Mouse (Mus musculus): ENCODE results near the gene Fbxo22. TPM values are rescaled to one million over a fixed set of nuclear protein-coding genes. Genes with fewer than 3 reads are reported as not detected.
"Not testable (repeated sequence)": the region's sequence is repeated elsewhere in the genome, so short reads cannot be mapped to it uniquely, and the experiment has no call there.

Gene Fbxo22
- polyA plus RNA-seq, 1 experiment from 2014 or later = 51.7 TPM

GRCm38 (mm10) chr9:55252097-55252496 lies 43.4 kb downstream of the Fbxo22 start:
- not testable (repeated sequence) for H3K9ac ChIP-seq; H3K27me3 ChIP-seq; ATAC-seq (replicated peaks; ENCODE audit: insufficient number of reproducible peaks, insufficient read depth, low FRiP score, low read depth); H3K4me3 ChIP-seq; H3K4me1 ChIP-seq (replicated peaks); H3K4me2 ChIP-seq; H3K27ac ChIP-seq; H3K36me3 ChIP-seq; H3K9me3 ChIP-seq (replicated peaks)
- WGBS = 48% methylated on average over 2 of the region's 2 CpGs

DNA sequence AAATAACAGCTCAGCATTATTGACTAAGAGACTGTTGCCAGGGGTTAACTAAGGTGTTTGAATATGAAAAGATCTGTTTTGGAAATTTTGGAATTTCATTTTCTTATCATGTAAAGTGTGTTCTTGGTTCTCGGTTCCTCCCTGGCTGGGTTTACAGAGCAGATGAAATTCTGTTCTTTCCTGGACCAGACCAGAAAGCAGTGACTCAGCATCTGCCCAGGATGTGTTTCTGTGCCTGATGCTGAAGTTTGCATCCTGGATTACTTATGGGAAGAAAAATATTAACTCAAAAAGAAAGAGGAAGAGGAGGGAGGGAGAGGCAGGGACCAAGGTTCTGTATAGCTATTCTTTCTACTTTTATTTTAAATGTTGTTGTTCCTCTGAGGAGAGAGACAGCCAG lies 45.1 kb downstream of the Fbxo22 start:
- Histone ChIP-seq H3K4me1 (replicated peaks) (no peaks in the 10 kb centered on the region), H3K4me3 (no peak overlapping the region), H3K27me3 (no peaks in the 10 kb centered on the region), H3K4me2 (no peak overlapping the region), H3K36me3 (no peaks in the 10 kb centered on the region), H3K9ac (no peak overlapping the region), H3K9me3 (replicated peaks) (no peaks in the 10 kb centered on the region), H3K27ac (no peak overlapping the region)
- no peak for ATAC-seq (replicated peaks; ENCODE audit: insufficient number of reproducible peaks, insufficient read depth, low FRiP score, low read depth)
- 45% methylated on average over 1 of the region's 1 CpGs for WGBS

DNA sequence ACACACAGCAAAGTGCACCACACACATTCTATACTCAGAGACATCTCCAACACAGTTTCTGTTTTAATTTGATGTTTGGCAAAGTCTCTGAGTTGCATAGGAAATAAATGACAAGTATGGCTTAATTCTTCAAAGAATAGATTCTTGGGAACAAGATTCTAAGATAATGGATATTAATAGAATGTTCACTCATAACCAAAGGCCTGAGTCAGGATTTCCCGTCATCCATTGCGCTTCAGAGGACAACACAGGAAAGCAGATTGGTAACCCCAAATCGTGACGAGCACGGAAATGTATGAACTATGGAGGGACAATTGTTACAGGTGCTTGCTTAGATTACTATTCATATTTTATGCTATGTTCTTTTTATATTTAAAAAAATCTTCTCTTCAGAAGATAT lies 46.3 kb downstream of the Fbxo22 start:
- ATAC-seq (replicated peaks; ENCODE audit: insufficient number of reproducible peaks, insufficient read depth, low FRiP score, low read depth) = no peak

GRCm38 (mm10) chr9:55255604-55256003 lies 46.9 kb downstream of the Fbxo22 start:
- no peaks in the 10 kb centered on the region for H3K36me3 ChIP-seq
- H3K27me3 ChIP-seq = no peaks in the 10 kb centered on the region
- H3K27ac ChIP-seq = no peak overlapping the region
- WGBS = 56% methylated on average over 4 of the region's 4 CpGs
- H3K4me3 ChIP-seq = no peak overlapping the region
- no peak for ATAC-seq (replicated peaks; ENCODE audit: insufficient number of reproducible peaks, insufficient read depth, low FRiP score, low read depth)
- no peaks in the 10 kb centered on the region for H3K4me1 ChIP-seq (replicated peaks)
- no peak overlapping the region for H3K9ac ChIP-seq
- no peak overlapping the region for H3K4me2 ChIP-seq
- no peaks in the 10 kb centered on the region for H3K9me3 ChIP-seq (replicated peaks)

More for the DNA sequence above, 46.3 kb downstream of the Fbxo22 start:
- no peak overlapping the region for H3K9ac ChIP-seq
- no peaks in the 10 kb centered on the region for H3K27me3 ChIP-seq
- no peak overlapping the region for H3K4me3 ChIP-seq
- H3K9me3 ChIP-seq (replicated peaks) = no peaks in the 10 kb centered on the region
- H3K27ac ChIP-seq = no peak overlapping the region
- no peaks in the 10 kb centered on the region for H3K36me3 ChIP-seq
- H3K4me2 ChIP-seq = no peak overlapping the region
- 86% methylated on average over 5 of the region's 5 CpGs for WGBS
- H3K4me1 ChIP-seq (replicated peaks) = no peaks in the 10 kb centered on the region

GRCm38 (mm10) chr9:55257105-55257504 lies 48.4 kb downstream of the Fbxo22 start:
- Histone ChIP-seq H3K4me3 (no peak overlapping the region), H3K4me2 (no peak overlapping the region), H3K27me3 (no peaks in the 10 kb centered on the region), H3K9me3 (replicated peaks) (no peaks in the 10 kb centered on the region), H3K36me3 (no peaks in the 10 kb centered on the region), H3K4me1 (replicated peaks) (no peaks in the 10 kb centered on the region), H3K27ac (no peak overlapping the region), H3K9ac (no peak overlapping the region)
- 81% methylated on average over 2 of the region's 2 CpGs for WGBS
- no peak for ATAC-seq (replicated peaks; ENCODE audit: insufficient number of reproducible peaks, insufficient read depth, low FRiP score, low read depth)

- H3K4me3 ChIP-seq = no peak overlapping the region
- no peaks in the 10 kb centered on the region for H3K36me3 ChIP-seq
- no peaks in the 10 kb centered on the region for H3K4me1 ChIP-seq (replicated peaks)
- no peak overlapping the region for H3K9ac ChIP-seq
- no peaks in the 10 kb centered on the region for H3K27me3 ChIP-seq
- H3K9me3 ChIP-seq (replicated peaks) = no peaks in the 10 kb centered on the region
- no peak overlapping the region for H3K4me2 ChIP-seq
- ATAC-seq (replicated peaks; ENCODE audit: insufficient number of reproducible peaks, insufficient read depth, low FRiP score, low read depth) = no peak
- WGBS = 66% methylated on average over 6 of the region's 6 CpGs
- no peak overlapping the region for H3K27ac ChIP-seq
Measured at GRCm38 (mm10) chr9:55259741-55260140, 51.0 kb downstream of the Fbxo22 start.

- no peaks in the 10 kb centered on the region for H3K9me3 ChIP-seq (replicated peaks)
- ATAC-seq (replicated peaks; ENCODE audit: insufficient number of reproducible peaks, insufficient read depth, low FRiP score, low read depth) = no peak
- H3K9ac ChIP-seq = no peak overlapping the region
Measured at GRCm38 (mm10) chr9:55264356-55265302, 55.9 kb downstream of the Fbxo22 start.

GRCm38 (mm10) chr9:55271960-55272560 lies 63.3 kb downstream of the Fbxo22 start:
- no peak for ATAC-seq (replicated peaks; ENCODE audit: insufficient number of reproducible peaks, insufficient read depth, low FRiP score, low read depth)
- no peak overlapping the region for H3K9ac ChIP-seq
- H3K4me1 ChIP-seq (replicated peaks) = no peaks in the 10 kb centered on the region
- H3K9me3 ChIP-seq (replicated peaks) = no peaks in the 10 kb centered on the region
- no peak overlapping the region for H3K4me2 ChIP-seq
- no peaks in the 10 kb centered on the region for H3K36me3 ChIP-seq
- WGBS = 57% methylated on average over 5 of the region's 5 CpGs
- no peak overlapping the region for H3K4me3 ChIP-seq
- no peak overlapping the region for H3K27ac ChIP-seq
- no peaks in the 10 kb centered on the region for H3K27me3 ChIP-seq

More at GRCm38 (mm10) chr9:55264356-55265302, 55.9 kb downstream of the Fbxo22 start:
- Histone ChIP-seq H3K4me1 (replicated peaks) (no peaks in the 10 kb centered on the region), H3K27me3 (no peaks in the 10 kb centered on the region), H3K4me3 (no peak overlapping the region), H3K4me2 (no peak overlapping the region), H3K27ac (no peak overlapping the region), H3K36me3 (no peaks in the 10 kb centered on the region)
- WGBS = 53% methylated on average over 8 of the region's 8 CpGs

- no peak for ATAC-seq (replicated peaks; ENCODE audit: insufficient number of reproducible peaks, insufficient read depth, low FRiP score, low read depth)
- 71% methylated on average over 4 of the region's 4 CpGs for WGBS
- Histone ChIP-seq H3K27ac (no peak overlapping the region), H3K36me3 (no peaks in the 10 kb centered on the region), H3K9ac (no peak overlapping the region), H3K27me3 (no peaks in the 10 kb centered on the region), H3K4me1 (replicated peaks) (no peaks in the 10 kb centered on the region), H3K4me2 (no peak overlapping the region), H3K4me3 (no peak overlapping the region), H3K9me3 (replicated peaks) (no peaks in the 10 kb centered on the region)
Measured at GRCm38 (mm10) chr9:55273906-55274305, 65.2 kb downstream of the Fbxo22 start.
